36 mouse cellular contexts compared by ENCODE assay signal in the genomic region with DNA sequence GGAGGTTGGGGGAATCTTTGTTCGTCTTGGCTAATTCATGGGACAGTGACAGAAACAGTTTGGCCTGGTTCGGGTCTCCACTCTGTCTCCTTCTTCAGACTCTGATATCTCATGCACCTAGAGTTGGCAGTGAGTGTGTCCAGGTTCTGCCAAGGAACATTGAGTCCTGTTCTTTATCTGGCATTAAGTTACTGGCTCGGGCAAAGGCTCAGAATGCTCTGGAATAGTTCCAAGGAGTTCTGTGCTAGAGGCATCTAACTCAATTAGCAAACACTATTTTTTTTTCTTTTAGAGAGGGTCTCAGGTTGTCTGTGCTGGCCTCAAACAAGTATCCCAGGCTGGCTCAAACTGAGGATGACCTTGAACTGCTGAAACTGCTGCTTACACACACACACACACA. TPM values are rescaled to one million over a fixed set of nuclear protein-coding genes. Genes with fewer than 3 reads are reported as not detected.
DNase-seq lines count a peak whose midpoint lies in the region; ATAC-seq and TF ChIP-seq lines count a peak whose summit lies in the region.
"Had no signal": no experiment of that assay in that cellular context is flagged by ENCODE, and none has a peak within 500 bp of the region (broad histone marks: within the 10 kb centered on the region; RNA-seq: fewer than 3 reads in every experiment).

No protein-coding gene starts in this region.

- no peak overlapping the region for H3K4me3 ChIP-seq in kidney, adult 2 months (ENCODE audit: insufficient read depth, low read depth, low read length)
- H3K4me3 ChIP-seq in kidney, embryonic 14.5 days (ENCODE audit: low read length) = no peak overlapping the region
- H3K4me3 ChIP-seq: embryonic facial prominence, embryonic 13.5 days; forebrain, embryonic 12.5 days; heart, adult 2 months; heart, embryonic 12.5 days; layer of hippocampus, adult 2 months; left cerebral cortex, adult 2 months; limb, embryonic 12.5 days; midbrain, embryonic 10.5 days; midbrain, embryonic 15.5 days; neural tube, embryonic 15.5 days; stomach, embryonic 15.5 days had no signal

- no peak overlapping the region for H3K9ac ChIP-seq in kidney, embryonic 14.5 days (ENCODE audit: low read depth, low read length)
- H3K9ac ChIP-seq: embryonic facial prominence, embryonic 13.5 days; forebrain, embryonic 12.5 days; forebrain, postnatal 0 days; heart, embryonic 12.5 days; hindbrain, embryonic 14.5 days; limb, embryonic 12.5 days; liver, postnatal 0 days; midbrain, embryonic 15.5 days; neural tube, embryonic 15.5 days; stomach, embryonic 15.5 days had no signal

- intact Hi-C loops in gastrocnemius, postnatal 36 days (cut with DNase I) = no loop called here

- 59% methylated on average over 3 of the region's 3 CpGs for WGBS in kidney, adult 2 months
- WGBS in kidney, embryonic 14.5 days = 92% methylated on average over 3 of the region's 3 CpGs

- H3K27ac ChIP-seq in kidney, adult 2 months (ENCODE audit: insufficient read depth, low read depth, low read length) = no peak overlapping the region
- no peak overlapping the region for H3K27ac ChIP-seq in kidney, embryonic 14.5 days (ENCODE audit: low read depth, low read length)
- H3K27ac ChIP-seq: embryonic facial prominence, embryonic 13.5 days; forebrain, embryonic 12.5 days; heart, adult 2 months; hindbrain, embryonic 14.5 days; layer of hippocampus, adult 2 months; left cerebral cortex, adult 2 months; limb, embryonic 12.5 days; midbrain, embryonic 10.5 days; midbrain, embryonic 15.5 days; neural tube, embryonic 15.5 days; stomach, embryonic 15.5 days had no signal

- H3K4me1 ChIP-seq in kidney, adult 2 months (ENCODE audit: control insufficient read depth, insufficient read depth, low read length) = peaks cover 3% of the 10 kb centered on the region; the same call in 1 of the 2 replicates
- no peaks in the 10 kb centered on the region for H3K4me1 ChIP-seq in kidney, embryonic 14.5 days (ENCODE audit: control insufficient read depth, insufficient read depth, low read length)
- H3K4me1 ChIP-seq: embryonic facial prominence, embryonic 13.5 days; forebrain, embryonic 12.5 days; heart, embryonic 12.5 days; limb, embryonic 12.5 days; midbrain, embryonic 10.5 days; midbrain, embryonic 15.5 days; neural tube, embryonic 15.5 days; stomach, embryonic 15.5 days had no signal

- peaks cover 8% of the 10 kb centered on the region for H3K9me3 ChIP-seq in kidney, embryonic 14.5 days (ENCODE audit: control insufficient read depth, low read length)
- H3K9me3 ChIP-seq: midbrain, embryonic 15.5 days; neural tube, embryonic 15.5 days; stomach, embryonic 15.5 days had no signal

- no peaks in the 10 kb centered on the region for H3K27me3 ChIP-seq in kidney, adult 2 months (replicated peaks; ENCODE audit: control insufficient read depth, insufficient read depth, low read length)
- H3K27me3 ChIP-seq in kidney, embryonic 14.5 days (ENCODE audit: control insufficient read depth, insufficient read depth, low read length) = no peaks in the 10 kb centered on the region
- H3K27me3 ChIP-seq: midbrain, embryonic 15.5 days; neural tube, embryonic 15.5 days; stomach, embryonic 15.5 days had no signal

- H3K36me3 ChIP-seq in kidney, adult 2 months (ENCODE audit: control insufficient read depth, insufficient read depth, low read length) = no peaks in the 10 kb centered on the region
- no peaks in the 10 kb centered on the region for H3K36me3 ChIP-seq in kidney, embryonic 14.5 days (ENCODE audit: control insufficient read depth, insufficient read depth, low read length)
- H3K36me3 ChIP-seq: embryonic facial prominence, embryonic 13.5 days; heart, embryonic 12.5 days; limb, embryonic 12.5 days; stomach, embryonic 15.5 days had no signal

- TF ChIP-seq CTCF in kidney, adult 2 months (conservative IDR thresholded peaks at IDR 0.05; ENCODE audit: insufficient read depth, insufficient read length, low read depth, low read length) = no peak

- peak; percentile 82 for DNase-seq in gastrocnemius, adult 18-20 months (ENCODE audit: low spot score)
- no peak for DNase-seq in gastrocnemius, postnatal 36 days
- peak; percentile 86 for DNase-seq in kidney, adult 2 months
- peak; percentile 54 for DNase-seq in lung, postnatal 10 days
- no peak for DNase-seq in lung, postnatal 4 days
- peak; percentile 37 for DNase-seq in brain, adult 2 months (ENCODE audit: low read depth, low spot score)
- no peak for DNase-seq in thymus, postnatal 0 days (ENCODE audit: low spot score)
- DNase-seq: adrenal gland, postnatal 10 days; cerebellum, adult 18-20 months; cerebellum, postnatal 10 days; forebrain, postnatal 0 days; gastrocnemius, postnatal 14 days; heart, adult 2 months; liver, postnatal 0 days; retina, postnatal 1 day; right cerebral cortex, postnatal 14 days; thymus, adult 18-20 months; thymus, postnatal 4 days had no signal

- no peak for ATAC-seq in kidney, embryonic 14.5 days (ENCODE audit: low FRiP score, low TSS enrichment)
- ATAC-seq: forebrain, postnatal 0 days; intestine, postnatal 0 days; liver, postnatal 0 days; midbrain, embryonic 15.5 days had no signal

- H3K4me2 ChIP-seq in kidney, embryonic 14.5 days (replicated peaks; ENCODE audit: low read depth, low read length) = no peak overlapping the region
- H3K4me2 ChIP-seq: embryonic facial prominence, embryonic 13.5 days; forebrain, embryonic 12.5 days; heart, embryonic 12.5 days; hindbrain, embryonic 14.5 days; limb, embryonic 12.5 days; liver, embryonic 11.5 days; midbrain, embryonic 15.5 days; neural tube, embryonic 15.5 days; stomach, embryonic 15.5 days had no signal

- TF ChIP-seq POLR2A in kidney, adult 2 months (IDR thresholded peaks at IDR 0.05; ENCODE audit: low read depth, low read length) = no peak

RNA-seq across cellular contexts. Expression of gene Trim67, which starts 24.5 kb away (rescaled TPM):
- total RNA-seq in gastrocnemius, adult 18-20 months (2021) = under 1 TPM; 0.05 to 0.21 TPM
- under 1 TPM; 0.05 to 0.35 TPM for total RNA-seq in gastrocnemius, postnatal 36 days (2021)
- polyA plus RNA-seq in kidney, adult 2 months (2012; rRNA removed) = 0.14 and 0.30 TPM in 2 replicates
- polyA plus RNA-seq in kidney, embryonic 14.5 days (2014; fragmentation: Nextera tagmentation; extraction: Ambion mirVana) = 0.03 TPM in 1 of 2 replicates, not detected in the other
- polyA plus RNA-seq in thymus, postnatal 0 days (2015; fragmentation: Nextera tagmentation; extraction: Ambion mirVana) = not detected in 2 replicates
- total RNA-seq: common myeloid progenitor, adult 5-6 weeks; hematopoietic stem cell, adult 5-6 weeks; megakaryocyte progenitor cell, adult 5-6 weeks had no signal
- polyA plus RNA-seq: C2C12 had no signal

RNA-seq across cellular contexts. Expression of gene Gnpat, which starts 45.5 kb away (rescaled TPM):
- 100 to 1,000 TPM; 138 to 151 TPM for total RNA-seq in gastrocnemius, adult 18-20 months (2021)
- total RNA-seq in gastrocnemius, postnatal 36 days (2021) = 100 to 1,000 TPM; 146 to 148 TPM
- polyA plus RNA-seq in kidney, adult 2 months (2012; rRNA removed) = 69.7 and 72.9 TPM in 2 replicates
- polyA plus RNA-seq in kidney, embryonic 14.5 days (2014; fragmentation: Nextera tagmentation; extraction: Ambion mirVana) = 79.3 and 122 TPM in 2 replicates
- 78.2 and 78.9 TPM in 2 replicates for polyA plus RNA-seq in thymus, postnatal 0 days (2015; fragmentation: Nextera tagmentation; extraction: Ambion mirVana)

RNA-seq across cellular contexts. Expression of gene 2810004N23Rik, which starts 45.6 kb away (rescaled TPM):
- total RNA-seq in gastrocnemius, adult 18-20 months (2021) = 10 to 100 TPM; 32.1 to 33.6 TPM
- total RNA-seq in gastrocnemius, postnatal 36 days (2021) = 10 to 100 TPM; 25.5 to 27.5 TPM
- polyA plus RNA-seq in kidney, adult 2 months (2012; rRNA removed) = 13.6 and 13.8 TPM in 2 replicates
- 47.5 and 52.9 TPM in 2 replicates for polyA plus RNA-seq in kidney, embryonic 14.5 days (2014; fragmentation: Nextera tagmentation; extraction: Ambion mirVana)
- polyA plus RNA-seq in thymus, postnatal 0 days (2015; fragmentation: Nextera tagmentation; extraction: Ambion mirVana) = 39.1 and 42.3 TPM in 2 replicates

Comparison
In these comparisons a context has a peak if more than half of its experiments do, and no peak if none do; other contexts are left out.
1. DNase-seq: peak in gastrocnemius, adult 18-20 months (single experiment), kidney, adult 2 months (single experiment), lung, postnatal 10 days (single experiment) and brain, adult 2 months (single experiment); none in gastrocnemius, postnatal 36 days (0 of 2), lung, postnatal 4 days (0 of 2) and thymus, postnatal 0 days (single experiment).